8 mouse cellular contexts compared by ENCODE assay signal in genomic region chr15:97246256-97246655, GRCm38 (mm10). TPM values are rescaled to one million over a fixed set of nuclear protein-coding genes. Genes with fewer than 3 reads are reported as not detected.
A peak's percentile ranks its signal among the peaks of the same experiment; 100 is the strongest.
DNase-seq lines count a peak whose midpoint lies in the region; ATAC-seq and TF ChIP-seq lines count a peak whose summit lies in the region.

No protein-coding gene starts in this region.

- intact Hi-C loops in heart, postnatal 25 days (cut with DNase I), result loop anchor here (5.0 kb wide), 2 partner anchors 131 to 336 kb away; no protein-coding TSS in a partner anchor
- intact Hi-C loops in left cerebral cortex, postnatal 25 days (cut with DNase I), result loop anchor here (5.0 kb wide), 2 partner anchors 66 to 416 kb away; no protein-coding TSS in a partner anchor

- H3K36me3 ChIP-seq in heart, embryonic 13.5 days, result no peaks in the 10 kb centered on the region
- H3K36me3 ChIP-seq in embryonic facial prominence, embryonic 10.5 days (replicated peaks), result no peaks in the 10 kb centered on the region
- no peaks in the 10 kb centered on the region for H3K36me3 ChIP-seq in hindbrain, postnatal 0 days (ENCODE audit: insufficient read depth, low read length)
- no peaks in the 10 kb centered on the region for H3K36me3 ChIP-seq in midbrain, embryonic 14.5 days (ENCODE audit: control insufficient read depth, insufficient read depth, low read length)

- DNase-seq in heart, postnatal 25 days (ENCODE audit: low spot score), result no peak
- DNase-seq in embryonic facial prominence, embryonic 10.5 days (ENCODE audit: low spot score), result peak; percentile 21
- no peak for DNase-seq in hindbrain, postnatal 0 days (ENCODE audit: low spot score)
- peak; percentile 25 for DNase-seq in midbrain, embryonic 14.5 days
- DNase-seq in MN1 (ENCODE audit: low spot score), result no peak
- DNase-seq in cerebellum, adult 11 months, result no peak
- DNase-seq in left cerebral cortex, postnatal 25 days (ENCODE audit: low spot score in 2 of 2), result no peak

- H3K9ac ChIP-seq in heart, embryonic 13.5 days, result peak overlapping the region; percentile 90
- peak overlapping the region; percentile 93; the same call in 1 of the 2 replicates for H3K9ac ChIP-seq in hindbrain, postnatal 0 days (replicated peaks; ENCODE audit: low read length)
- no peak overlapping the region for H3K9ac ChIP-seq in midbrain, embryonic 14.5 days (replicated peaks; ENCODE audit: low read length)

- H3K27me3 ChIP-seq in heart, embryonic 13.5 days (replicated peaks), result peaks cover 37% of the 10 kb centered on the region
- peaks cover 25% of the 10 kb centered on the region for H3K27me3 ChIP-seq in embryonic facial prominence, embryonic 10.5 days (replicated peaks; ENCODE audit: low read depth, poor library complexity, severe bottlenecking)
- H3K27me3 ChIP-seq in hindbrain, postnatal 0 days (ENCODE audit: insufficient read depth, low read length), result no peaks in the 10 kb centered on the region
- H3K27me3 ChIP-seq in midbrain, embryonic 14.5 days (ENCODE audit: control insufficient read depth, insufficient read depth, low read length), result no peaks in the 10 kb centered on the region; the same call in 1 of the 2 replicates

- ATAC-seq in heart, embryonic 13.5 days (ENCODE audit: extremely low read depth, insufficient number of reproducible peaks, low FRiP score, low TSS enrichment), result no peak
- ATAC-seq in hindbrain, postnatal 0 days, result no peak
- ATAC-seq in midbrain, embryonic 14.5 days (ENCODE audit: low FRiP score, low TSS enrichment), result no peak

- H3K4me3 ChIP-seq in heart, embryonic 13.5 days, result peak overlapping the region; percentile 78
- H3K4me3 ChIP-seq in embryonic facial prominence, embryonic 10.5 days, result peak overlapping the region; percentile 82
- peak overlapping the region; percentile 89 for H3K4me3 ChIP-seq in hindbrain, postnatal 0 days (ENCODE audit: low read length)
- H3K4me3 ChIP-seq in midbrain, embryonic 14.5 days (replicated peaks; ENCODE audit: low read depth, low read length), result peak overlapping the region; percentile 75

- H3K9me3 ChIP-seq in heart, embryonic 13.5 days, result no peaks in the 10 kb centered on the region
- no peaks in the 10 kb centered on the region for H3K9me3 ChIP-seq in embryonic facial prominence, embryonic 10.5 days
- no peaks in the 10 kb centered on the region for H3K9me3 ChIP-seq in hindbrain, postnatal 0 days (ENCODE audit: low read length)
- no peaks in the 10 kb centered on the region for H3K9me3 ChIP-seq in midbrain, embryonic 14.5 days (ENCODE audit: control insufficient read depth, low read length)

- H3K4me2 ChIP-seq in heart, embryonic 13.5 days, result peak overlapping the region; percentile 88
- peak overlapping the region; percentile 80 for H3K4me2 ChIP-seq in hindbrain, postnatal 0 days (ENCODE audit: low read depth, low read length)
- H3K4me2 ChIP-seq in midbrain, embryonic 14.5 days (ENCODE audit: low read length), result peak overlapping the region; percentile 87

- no peak overlapping the region for H3K27ac ChIP-seq in heart, embryonic 13.5 days (replicated peaks)
- no peak overlapping the region for H3K27ac ChIP-seq in embryonic facial prominence, embryonic 10.5 days (replicated peaks)
- H3K27ac ChIP-seq in hindbrain, postnatal 0 days, result no peak overlapping the region
- no peak overlapping the region for H3K27ac ChIP-seq in midbrain, embryonic 14.5 days (replicated peaks; ENCODE audit: low read depth, low read length)

- WGBS in heart, embryonic 13.5 days, result 24% methylated on average over 14 of the region's 14 CpGs
- WGBS in embryonic facial prominence, embryonic 10.5 days, result 29% methylated on average over 14 of the region's 14 CpGs
- 25% methylated on average over 14 of the region's 14 CpGs for WGBS in hindbrain, postnatal 0 days
- 26% methylated on average over 14 of the region's 14 CpGs for WGBS in midbrain, embryonic 14.5 days

- TF ChIP-seq CTCF in hindbrain, postnatal 0 days (IDR thresholded peaks at IDR 0.05; ENCODE audit: low read depth), result no peak

- peaks cover 20% of the 10 kb centered on the region for H3K4me1 ChIP-seq in heart, embryonic 13.5 days
- peaks cover 20% of the 10 kb centered on the region for H3K4me1 ChIP-seq in embryonic facial prominence, embryonic 10.5 days
- peaks cover 5% of the 10 kb centered on the region; the same call in 1 of the 2 replicates for H3K4me1 ChIP-seq in hindbrain, postnatal 0 days (ENCODE audit: insufficient read depth, low read length)
- peaks cover 20% of the 10 kb centered on the region for H3K4me1 ChIP-seq in midbrain, embryonic 14.5 days (ENCODE audit: control insufficient read depth, insufficient read depth, low read length)

RNA-seq across cellular contexts. Expression of gene Pced1b, which starts 0.7 kb away (rescaled TPM):
- polyA plus RNA-seq in heart, embryonic 13.5 days (2015; fragmentation: Nextera tagmentation; extraction: Ambion mirVana), result 1.6 and 2.5 TPM in 2 replicates
- total RNA-seq in heart, postnatal 25 days (2021), result 1 to 10 TPM; 2.3 to 2.5 TPM
- 2.3 and 4.3 TPM in 2 replicates for polyA plus RNA-seq in embryonic facial prominence, embryonic 10.5 days (2016; fragmentation: Nextera tagmentation; extraction: Ambion mirVana)
- 2.7 and 6.7 TPM in 2 replicates for total RNA-seq in hindbrain, postnatal 0 days (2014; rRNA removed)
- polyA plus RNA-seq in hindbrain, postnatal 0 days (2015; fragmentation: Nextera tagmentation; extraction: Ambion mirVana), result 4.7 and 5.0 TPM in 2 replicates
- polyA plus RNA-seq in midbrain, embryonic 14.5 days (2014; fragmentation: Nextera tagmentation; extraction: Ambion mirVana), result 4.7 and 5.7 TPM in 2 replicates
- total RNA-seq in left cerebral cortex, postnatal 25 days (2021), result 1 to 10 TPM; 5.6 to 6.7 TPM

RNA-seq across cellular contexts. Expression of gene Amigo2, which starts 0.8 kb away (rescaled TPM):
- polyA plus RNA-seq in heart, embryonic 13.5 days (2015; fragmentation: Nextera tagmentation; extraction: Ambion mirVana), result 2.5 and 3.2 TPM in 2 replicates
- total RNA-seq in heart, postnatal 25 days (2021), result 1 to 10 TPM; 5.2 to 7.0 TPM
- polyA plus RNA-seq in embryonic facial prominence, embryonic 10.5 days (2016; fragmentation: Nextera tagmentation; extraction: Ambion mirVana), result 3.3 and 3.9 TPM in 2 replicates
- 13.2 and 15.5 TPM in 2 replicates for total RNA-seq in hindbrain, postnatal 0 days (2014; rRNA removed)
- 10.4 and 10.5 TPM in 2 replicates for polyA plus RNA-seq in hindbrain, postnatal 0 days (2015; fragmentation: Nextera tagmentation; extraction: Ambion mirVana)
- polyA plus RNA-seq in midbrain, embryonic 14.5 days (2014; fragmentation: Nextera tagmentation; extraction: Ambion mirVana), result 16.7 and 16.9 TPM in 2 replicates
- total RNA-seq in left cerebral cortex, postnatal 25 days (2021), result 1 to 10 TPM; 5.3 to 6.6 TPM

Comparison
In these comparisons a context has a peak if more than half of its experiments do, and no peak if none do; other contexts are left out.
1. DNase-seq: peak in embryonic facial prominence, embryonic 10.5 days (single experiment) and midbrain, embryonic 14.5 days (single experiment); none in heart, postnatal 25 days (single experiment), hindbrain, postnatal 0 days (single experiment), MN1 (single experiment), cerebellum, adult 11 months (single experiment) and left cerebral cortex, postnatal 25 days (0 of 2).
2. Peak in every context shown above with its lines, with median percentiles within 50 percentile points of each other: H3K4me2 ChIP-seq and H3K4me3 ChIP-seq.